Mouse (Mus musculus) CH12.LX (cell line): ENCODE measurements at regions not wholly inside any gene's neighbourhood (a gene's known extent, or its start where the extent isn't known, plus 50 kb on each side); places are given as distances from the start of the nearest gene placed in this dataset.

Experiments
- DNase-seq: peaks from one replicate; pipeline ENCODE4 v3.0.0-alpha.2; 2013; ENCODE audit errors: extremely low read depth
- H3K27ac ChIP-seq: 2 replicates; pipeline ENCODE4 v1.5.1; 2012; ENCODE audit warnings: low read depth, mild to moderate bottlenecking, control low read depth, moderate library complexity; ENCODE audit not compliant: insufficient read depth
- H3K27me3 ChIP-seq: replicated peaks from 2 replicates; pipeline ENCODE3; 2012; ENCODE audit warnings: inconsistent platforms
- H3K36me3 ChIP-seq, 2 experiments: replicated peaks in 1 of 2; 2 replicates each; pipeline versions ENCODE3 to v1.6.1; 2012; ENCODE audit warnings: inconsistent platforms in 1 of 2, low read length in 1 of 2, mild to moderate bottlenecking in 1 of 2, mixed read lengths in 1 of 2, moderate library complexity in 1 of 2; ENCODE audit not compliant: control insufficient read depth in 1 of 2, insufficient read depth in 1 of 2
- H3K4me1 ChIP-seq, 2 experiments: 2 replicates each; pipeline ENCODE4 v1.6.1; 2012; ENCODE audit warnings: inconsistent platforms in 1 of 2, moderate library complexity in 1 of 2; ENCODE audit not compliant: insufficient read depth in 2 of 2, control insufficient read depth in 1 of 2
- H3K4me2 ChIP-seq: 2 replicates; pipeline ENCODE4 v1.6.1; 2012; ENCODE audit warnings: low read depth, mild to moderate bottlenecking, control low read depth; ENCODE audit not compliant: poor library complexity, insufficient read depth, severe bottlenecking
- H3K4me3 ChIP-seq, 3 experiments: fragments of 150-350 bp in 1 of 3; sonication (generic) in 1 of 3; replicated peaks in 1 of 3; 2 replicates each; pipeline versions ENCODE3 to v1.5.1; 2011 to 2012; ENCODE audit warnings: low read depth in 2 of 3, low read length in 2 of 3, mild to moderate bottlenecking in 2 of 3, moderate library complexity in 2 of 3, control low read depth in 1 of 3, improper control_type of control experiment in 1 of 3, inconsistent platforms in 1 of 3, mixed read lengths in 1 of 3; ENCODE audit not compliant: poor library complexity in 1 of 3
- H3K79me2 ChIP-seq: replicated peaks from 2 replicates; pipeline ENCODE4 v1.6.1; 2012; ENCODE audit warnings: mild to moderate bottlenecking, moderate library complexity; ENCODE audit not compliant: control insufficient read depth, poor library complexity, insufficient read depth, severe bottlenecking; ENCODE audit errors: extremely low read depth
- H3K9ac ChIP-seq: 2 replicates; pipeline ENCODE4 v1.6.1; 2012; ENCODE audit warnings: low read depth, mild to moderate bottlenecking, control low read depth, moderate library complexity; ENCODE audit not compliant: insufficient read depth
- H3K9me3 ChIP-seq: replicated peaks from 2 replicates; pipeline ENCODE3; 2012; ENCODE audit warnings: low read length, inconsistent platforms, mixed read lengths
- CHD1 ChIP-seq: IDR thresholded peaks from 2 replicates; pipeline ENCODE4 v1.6.1; 2012; ENCODE audit warnings: low read depth, low read length, improper control_type of control experiment, inconsistent platforms
- CHD2 ChIP-seq: IDR thresholded peaks from 2 replicates; pipeline ENCODE4 v1.6.1; 2011; ENCODE audit warnings: low read length, improper control_type of control experiment
- CTCF ChIP-seq, 2 experiments: IDR thresholded peaks in 1 of 2; conservative IDR thresholded peaks in 1 of 2; 2 replicates each; pipeline ENCODE4 v1.5.1; 2011 to 2012; ENCODE audit warnings: low read depth in 2 of 2, low read length in 2 of 2, improper control_type of control experiment in 1 of 2, inconsistent platforms in 1 of 2, mild to moderate bottlenecking in 1 of 2, moderate library complexity in 1 of 2
- E2F4 ChIP-seq: IDR thresholded peaks from 2 replicates; pipeline ENCODE4 v1.6.1; 2011; ENCODE audit warnings: low read depth, low read length, improper control_type of control experiment; ENCODE audit not compliant: insufficient replicate concordance
- ELF1 ChIP-seq: IDR thresholded peaks from 2 replicates; pipeline ENCODE4 v1.6.1; 2014; ENCODE audit warnings: low read depth, mild to moderate bottlenecking, inconsistent platforms, low read length, improper control_type of control experiment
- EP300 ChIP-seq: IDR thresholded peaks from 2 replicates; pipeline ENCODE4 v1.6.1; 2011; ENCODE audit warnings: low read length, improper control_type of control experiment
- ETS1 ChIP-seq: conservative IDR thresholded peaks from 2 replicates; pipeline ENCODE4 v1.6.1; 2012; ENCODE audit warnings: low read depth, mild to moderate bottlenecking, inconsistent platforms, low read length, improper control_type of control experiment, moderate library complexity
- GABPA ChIP-seq: IDR thresholded peaks from 2 replicates; pipeline ENCODE4 v1.6.1; 2012; ENCODE audit warnings: low read depth, low read length, improper control_type of control experiment, inconsistent platforms; ENCODE audit not compliant: insufficient replicate concordance
- HCFC1 ChIP-seq: IDR thresholded peaks from 2 replicates; pipeline ENCODE4 v1.6.1; 2012; ENCODE audit warnings: low read depth, mild to moderate bottlenecking, inconsistent platforms, low read length, improper control_type of control experiment
- IRF4 ChIP-seq: IDR thresholded peaks from 2 replicates; pipeline ENCODE4 v1.6.1; 2014; ENCODE audit warnings: low read depth, mild to moderate bottlenecking, inconsistent platforms, low read length, improper control_type of control experiment
- JUN ChIP-seq: IDR thresholded peaks from 2 replicates; pipeline ENCODE4 v1.6.1; 2011; ENCODE audit warnings: low read depth, mild to moderate bottlenecking, low read length, improper control_type of control experiment, moderate library complexity; ENCODE audit not compliant: insufficient read depth
- JUND ChIP-seq: conservative IDR thresholded peaks from 2 replicates; pipeline ENCODE4 v1.6.1; 2011; ENCODE audit warnings: low read depth, low read length, improper control_type of control experiment
- KAT2A ChIP-seq: IDR thresholded peaks from 2 replicates; pipeline ENCODE4 v1.6.1; 2012; ENCODE audit warnings: low read length, improper control_type of control experiment, inconsistent platforms; ENCODE audit not compliant: insufficient replicate concordance
- MAFK ChIP-seq: IDR thresholded peaks from 2 replicates; pipeline ENCODE4 v1.6.1; 2011; ENCODE audit warnings: low read length, improper control_type of control experiment; ENCODE audit not compliant: insufficient replicate concordance
- MAX ChIP-seq: IDR thresholded peaks from 2 replicates; pipeline ENCODE4 v1.6.1; 2011; ENCODE audit warnings: low read length, improper control_type of control experiment
- MEF2A ChIP-seq: IDR thresholded peaks from 2 replicates; pipeline ENCODE4 v1.6.1; 2014; ENCODE audit warnings: low read depth, mild to moderate bottlenecking, inconsistent platforms, low read length, improper control_type of control experiment, borderline replicate concordance
- MXI1 ChIP-seq: IDR thresholded peaks from 2 replicates; pipeline ENCODE4 v1.6.1; 2011; ENCODE audit warnings: mild to moderate bottlenecking, low read depth, low read length, improper control_type of control experiment
- MYC ChIP-seq: IDR thresholded peaks from 2 replicates; pipeline ENCODE4 v1.6.1; 2011; ENCODE audit warnings: low read depth, mild to moderate bottlenecking, improper control_type of control experiment, low read length
- NELFE ChIP-seq: IDR thresholded peaks from 2 replicates; pipeline ENCODE4 v1.6.1; 2011; ENCODE audit warnings: low read depth, low read length, improper control_type of control experiment
- NRF1 ChIP-seq: IDR thresholded peaks from 2 replicates; pipeline ENCODE4 v1.6.1; 2014; ENCODE audit warnings: low read depth, mild to moderate bottlenecking, inconsistent platforms, low read length, improper control_type of control experiment, moderate library complexity
- PAX5 ChIP-seq: IDR thresholded peaks from 2 replicates; pipeline ENCODE4 v1.6.1; 2012; ENCODE audit warnings: low read length, inconsistent platforms, mixed read lengths
- POLR2A ChIP-seq: IDR thresholded peaks from 2 replicates; pipeline ENCODE4 v1.6.1; 2011; ENCODE audit warnings: low read depth, mild to moderate bottlenecking, improper control_type of control experiment, low read length
- POLR2AphosphoS2 ChIP-seq: IDR thresholded peaks from 2 replicates; pipeline ENCODE4 v1.6.1; 2011; ENCODE audit warnings: low read depth, low read length, improper control_type of control experiment
- RCOR1 ChIP-seq: conservative IDR thresholded peaks from 2 replicates; pipeline ENCODE4 v1.6.1; 2012; ENCODE audit warnings: low read depth, mild to moderate bottlenecking, inconsistent platforms, low read length, improper control_type of control experiment
- SIN3A ChIP-seq: IDR thresholded peaks from 2 replicates; pipeline ENCODE4 v1.6.1; 2012; ENCODE audit warnings: low read length, improper control_type of control experiment, inconsistent platforms
- SMC3 ChIP-seq: IDR thresholded peaks from 2 replicates; pipeline ENCODE4 v1.6.1; 2011; ENCODE audit warnings: low read depth, low read length, improper control_type of control experiment
- TBP ChIP-seq: conservative IDR thresholded peaks from 2 replicates; pipeline ENCODE4 v1.6.1; 2011; ENCODE audit warnings: low read depth, low read length, improper control_type of control experiment
- TCF12 ChIP-seq: IDR thresholded peaks from 2 replicates; pipeline ENCODE4 v1.6.1; 2014; ENCODE audit warnings: low read depth, mild to moderate bottlenecking, inconsistent platforms, low read length, improper control_type of control experiment
- UBTF ChIP-seq: IDR thresholded peaks from 2 replicates; pipeline ENCODE4 v1.6.1; 2012; ENCODE audit warnings: low read depth, mild to moderate bottlenecking, inconsistent platforms, low read length, improper control_type of control experiment, moderate library complexity
- USF1 ChIP-seq: IDR thresholded peaks from 2 replicates; pipeline ENCODE4 v1.6.1; 2014; ENCODE audit warnings: low read depth, mild to moderate bottlenecking, inconsistent platforms, low read length, improper control_type of control experiment
- USF2 ChIP-seq: conservative IDR thresholded peaks from 2 replicates; pipeline ENCODE4 v1.6.1; 2011; ENCODE audit warnings: low read depth, low read length, improper control_type of control experiment
- ZC3H11A ChIP-seq: IDR thresholded peaks from 2 replicates; pipeline ENCODE4 v1.6.1; 2012; ENCODE audit warnings: low read depth, mild to moderate bottlenecking, inconsistent platforms, low read length, improper control_type of control experiment
- ZKSCAN1 ChIP-seq: IDR thresholded peaks from 2 replicates; pipeline ENCODE4 v1.6.1; 2012; ENCODE audit warnings: low read depth, inconsistent platforms, low read length, improper control_type of control experiment, borderline replicate concordance
- ZMIZ1 ChIP-seq: IDR thresholded peaks from 2 replicates; pipeline ENCODE4 v1.6.1; 2012; ENCODE audit warnings: low read depth, mild to moderate bottlenecking, inconsistent platforms, low read length, improper control_type of control experiment
- ZNF384 ChIP-seq: IDR thresholded peaks from 2 replicates; pipeline ENCODE4 v1.6.1; 2012; ENCODE audit warnings: low read depth, low read length, improper control_type of control experiment, inconsistent platforms
- dilution Hi-C: fragments of 300-500 bp; cut with MboI; formaldehyde crosslinking; loops from 2 replicates; pipeline ENCODE4 v1.14.3; 2020; ENCODE audit warnings: low sequenced_read_pairs; ENCODE audit not compliant: extremely low pct_unique_long_range_greater_than_20kb, extremely low pct_ligation_motif_present
- in situ Hi-C: fragments of 300-500 bp; cut with MboI; formaldehyde crosslinking; loops from 3 replicates; pipeline ENCODE4 v1.14.3; 2019; ENCODE audit warnings: low sequenced_read_pairs, low pct_ligation_motif_present, low pct_unique_long_range_greater_than_20kb, mixed read lengths

DNA sequence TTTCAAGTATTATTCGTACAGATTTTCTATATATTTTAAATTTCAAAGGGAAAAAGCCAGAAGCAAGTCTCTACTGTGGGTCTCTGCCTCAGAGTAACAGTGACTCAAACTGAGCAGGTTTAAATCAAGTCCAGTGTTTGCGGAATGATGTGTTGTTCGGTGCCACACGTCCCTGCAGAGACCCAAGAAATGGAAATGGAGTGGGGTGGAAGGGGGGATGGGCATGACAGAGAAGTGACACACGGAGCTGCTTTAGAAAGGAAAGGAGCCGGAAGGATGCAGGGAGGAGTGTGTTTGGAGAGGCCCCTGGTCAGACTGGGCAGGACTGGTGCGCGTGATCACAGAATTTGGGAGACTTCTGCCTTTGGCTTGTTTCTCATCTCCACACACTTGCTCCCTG lies 60.5 kb upstream of the Ralgps2 start (continued):
- TF ChIP-seq POLR2AphosphoS2 (no peak; the same call in 1 of the 2 replicates), MYC (0 out of 2 replicates have a peak, but pooled peaks have one; percentile 41), ELF1 (peak; percentile 47), IRF4 (peak; percentile 85), USF2 (no peak), SIN3A (no peak), KAT2A (0 out of 2 replicates have a peak, but pooled peaks have one; percentile 27), MXI1 (peak; percentile 81), USF1 (no peak), JUND (peak; percentile 39; the same call in 1 of the 2 replicates), MAFK (no peak), PAX5 (no peak), NRF1 (peak; percentile 34; the same call in 1 of the 2 replicates), ZNF384 (0 out of 2 replicates have a peak, but pooled peaks have one; percentile 5), SMC3 (peak; percentile 35), HCFC1 (peak; percentile 58)

DNA sequence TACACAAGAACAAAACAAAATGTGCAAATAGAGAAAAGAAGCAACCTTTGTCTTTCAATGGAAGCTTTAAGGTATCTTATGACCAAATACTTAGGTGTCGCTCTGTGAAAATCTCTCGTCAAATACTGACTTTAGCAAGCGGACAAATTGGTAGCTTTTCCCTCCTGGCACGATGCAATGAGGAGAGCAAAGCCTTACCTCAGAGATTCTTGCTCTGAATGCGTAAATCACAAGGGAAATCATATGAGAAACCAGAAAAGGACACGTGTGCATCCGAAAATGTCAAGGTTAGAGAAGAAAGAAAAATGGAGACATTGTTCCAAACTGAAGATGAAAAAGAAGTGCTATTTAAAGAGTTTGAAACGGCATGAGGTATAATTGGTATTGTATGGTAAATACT lies 59.8 kb upstream of the Ralgps2 start:
- Histone ChIP-seq H3K27me3 (no peaks in the 10 kb centered on the region), H3K9ac (peak overlapping the region; percentile 77), H3K4me3 (peak overlapping the region in 1 of 3 experiments; percentile 26), H3K36me3 (no peaks in the 10 kb centered on the region), H3K27ac (peak overlapping the region; percentile 97), H3K9me3 (no peaks in the 10 kb centered on the region), H3K4me1 (peaks cover 32 to 79% of the 10 kb centered on the region in 2 experiments), H3K79me2 (no peaks in the 10 kb centered on the region), H3K4me2 (peak overlapping the region; percentile 60)
- in situ Hi-C loops = loop anchor here (5.0 kb wide), 2 partner anchors 48 to 67 kb away; no protein-coding TSS in a partner anchor
- dilution Hi-C loops = no loop called here
- DNase-seq = no peak
- peak; percentile 53; the same call in 1 of the 2 replicates for TF ChIP-seq MXI1
- peak; percentile 12 for TF ChIP-seq SMC3
- TF ChIP-seq ETS1 = peak; percentile 68
- no peak for TF ChIP-seq ZKSCAN1
- TF ChIP-seq UBTF = no peak
- TF ChIP-seq KAT2A = no peak
- TF ChIP-seq E2F4 = no peak
- no peak for TF ChIP-seq ZMIZ1
- peak; percentile 94 for TF ChIP-seq MAX
- TF ChIP-seq PAX5 = no peak
- TF ChIP-seq SIN3A = peak; percentile 21; the same call in 1 of the 2 replicates
- 0 out of 2 replicates have a peak, but pooled peaks have one; percentile 17 for TF ChIP-seq MEF2A
- no peak; the same call in 1 of the 2 replicates for TF ChIP-seq POLR2A
- TF ChIP-seq RCOR1 = 0 out of 2 replicates have a peak, but pooled peaks have one; percentile 21
- TF ChIP-seq USF1 = peak; percentile 47
- no peak for TF ChIP-seq NRF1
- TF ChIP-seq MAFK = no peak
- no peak; the same call in 1 of the 2 replicates for TF ChIP-seq NELFE
- TF ChIP-seq JUN = no peak; the same call in 1 of the 2 replicates
- no peak for TF ChIP-seq CTCF (conservative IDR thresholded peaks at IDR 0.05 in 1 of 2, IDR thresholded peaks at IDR 0.05 in 1 of 2; ENCODE audit: low read depth in 2 of 2, low read length in 2 of 2)
- peak; percentile 54; the same call in 1 of the 2 replicates for TF ChIP-seq IRF4
- TF ChIP-seq CHD1 = no peak
- no peak; the same call in 1 of the 2 replicates for TF ChIP-seq CHD2
- TF ChIP-seq POLR2AphosphoS2 = no peak
- no peak for TF ChIP-seq HCFC1
- peak; percentile 68 for TF ChIP-seq TCF12
- TF ChIP-seq MYC = peak; percentile 89
- TF ChIP-seq USF2 = peak; percentile 59; the same call in 1 of the 2 replicates
- TF ChIP-seq ZC3H11A = no peak
- TF ChIP-seq GABPA = no peak
- TF ChIP-seq TBP = peak; percentile 68; the same call in 1 of the 2 replicates
- 0 out of 2 replicates have a peak, but pooled peaks have one; percentile 48 for TF ChIP-seq JUND
- TF ChIP-seq EP300 = peak; percentile 59; the same call in 1 of the 2 replicates
